Mouse (Mus musculus): ENCODE measurements around the gene Coq8b. TPM values are rescaled to one million over a fixed set of nuclear protein-coding genes. Genes with fewer than 3 reads are reported as not detected.

Gene Coq8b
- polyA plus RNA-seq, 1 experiment from 2014 or later: 15.5 TPM

- H3K9me3 ChIP-seq (ENCODE audit: control insufficient read depth, low read length): no peaks in the 10 kb centered on the region; the same call in 1 of the 2 replicates
- ATAC-seq (ENCODE audit: insufficient number of reproducible peaks, low FRiP score, low TSS enrichment, low read depth): no peak
- H3K27ac ChIP-seq (replicated peaks; ENCODE audit: low read depth, low read length): 0 out of 2 replicates have a peak overlapping the region, but pooled peaks have one; percentile 14
- no peaks in the 10 kb centered on the region for H3K27me3 ChIP-seq (ENCODE audit: control insufficient read depth, insufficient read depth, low read length)
- H3K4me1 ChIP-seq (ENCODE audit: control insufficient read depth, insufficient read depth, low read length): no peaks in the 10 kb centered on the region
- H3K36me3 ChIP-seq (ENCODE audit: control insufficient read depth, insufficient read depth, low read length): no peaks in the 10 kb centered on the region
- H3K4me2 ChIP-seq (ENCODE audit: low read depth, severe bottlenecking): no peak overlapping the region
- WGBS: 89% methylated on average over 16 of the region's 16 CpGs
- no peak overlapping the region for H3K9ac ChIP-seq (ENCODE audit: low read length)
- no peak for DNase-seq (ENCODE audit: low spot score)
- H3K4me3 ChIP-seq (ENCODE audit: low read depth, low read length): no peak overlapping the region
These were observed 65.3 kb downstream of the Coq8b start for GRCm38 (mm10) chr7:27298033-27298610.

DNA sequence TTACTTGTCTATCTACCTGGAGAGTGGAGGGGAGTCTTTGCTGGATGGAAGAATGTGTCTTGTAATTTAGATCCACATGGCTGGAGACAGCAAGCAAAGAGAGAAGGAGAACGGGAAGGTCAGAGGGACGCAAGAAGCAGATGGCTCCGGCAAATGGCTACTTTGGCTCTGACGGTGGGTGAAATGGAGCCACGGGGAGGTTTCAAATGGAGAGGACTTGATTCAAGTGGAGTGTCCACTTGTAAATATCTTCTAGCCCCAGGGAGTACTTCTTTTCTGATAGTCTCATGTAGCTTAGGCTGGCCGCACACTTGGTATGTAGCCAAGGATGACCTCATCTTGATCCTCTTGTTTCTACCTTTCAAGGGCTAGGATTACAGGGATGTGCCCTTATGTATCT lies 66.0 kb downstream of the Coq8b start:
- DNase-seq (ENCODE audit: low spot score): no peak
- no peak for ATAC-seq (ENCODE audit: insufficient number of reproducible peaks, low FRiP score, low TSS enrichment, low read depth)

DNA sequence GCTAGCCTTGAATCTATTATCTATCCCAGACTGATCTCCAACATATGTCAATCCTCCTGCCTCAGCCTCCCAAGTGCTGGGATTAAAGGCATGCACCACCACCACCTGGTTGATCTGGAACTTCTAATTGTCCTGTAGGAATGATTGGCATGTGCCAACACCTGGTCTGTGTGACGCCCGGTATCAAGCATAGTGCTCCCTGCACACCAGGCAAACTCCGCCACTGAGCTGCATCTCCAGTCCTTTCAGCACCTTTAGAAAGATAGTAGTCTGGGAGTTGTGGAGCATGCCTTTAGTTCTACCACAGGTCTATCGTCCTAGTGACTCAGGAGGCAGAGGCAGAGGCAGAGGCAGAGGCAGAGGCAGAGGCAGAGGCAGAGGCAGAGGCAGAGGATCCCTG lies 67.5 kb downstream of the Coq8b start:
- WGBS: 86% methylated on average over 4 of the region's 4 CpGs
- no peak overlapping the region for H3K9ac ChIP-seq (ENCODE audit: low read length)
- no peak for ATAC-seq (ENCODE audit: insufficient number of reproducible peaks, low FRiP score, low TSS enrichment, low read depth)
- no peak overlapping the region for H3K27ac ChIP-seq (replicated peaks; ENCODE audit: low read depth, low read length)
- no peak for DNase-seq (ENCODE audit: low spot score)
- no peaks in the 10 kb centered on the region for H3K27me3 ChIP-seq (ENCODE audit: control insufficient read depth, insufficient read depth, low read length)
- H3K36me3 ChIP-seq (ENCODE audit: control insufficient read depth, insufficient read depth, low read length): no peaks in the 10 kb centered on the region
- no peak overlapping the region for H3K4me3 ChIP-seq (ENCODE audit: low read depth, low read length)
- no peak overlapping the region for H3K4me2 ChIP-seq (ENCODE audit: low read depth, severe bottlenecking)
- no peaks in the 10 kb centered on the region for H3K9me3 ChIP-seq (ENCODE audit: control insufficient read depth, low read length)
- H3K4me1 ChIP-seq (ENCODE audit: control insufficient read depth, insufficient read depth, low read length): no peaks in the 10 kb centered on the region

More for the DNA sequence above, 66.0 kb downstream of the Coq8b start:
- no peaks in the 10 kb centered on the region for H3K36me3 ChIP-seq (ENCODE audit: control insufficient read depth, insufficient read depth, low read length)
- H3K4me3 ChIP-seq (ENCODE audit: low read depth, low read length): no peak overlapping the region
- WGBS: 91% methylated on average over 6 of the region's 6 CpGs
- H3K9me3 ChIP-seq (ENCODE audit: control insufficient read depth, low read length): no peaks in the 10 kb centered on the region; the same call in 1 of the 2 replicates
- no peak overlapping the region for H3K4me2 ChIP-seq (ENCODE audit: low read depth, severe bottlenecking)
- no peak overlapping the region for H3K9ac ChIP-seq (ENCODE audit: low read length)
- H3K27me3 ChIP-seq (ENCODE audit: control insufficient read depth, insufficient read depth, low read length): no peaks in the 10 kb centered on the region
- H3K4me1 ChIP-seq (ENCODE audit: control insufficient read depth, insufficient read depth, low read length): no peaks in the 10 kb centered on the region
- H3K27ac ChIP-seq (replicated peaks; ENCODE audit: low read depth, low read length): no peak overlapping the region

DNA sequence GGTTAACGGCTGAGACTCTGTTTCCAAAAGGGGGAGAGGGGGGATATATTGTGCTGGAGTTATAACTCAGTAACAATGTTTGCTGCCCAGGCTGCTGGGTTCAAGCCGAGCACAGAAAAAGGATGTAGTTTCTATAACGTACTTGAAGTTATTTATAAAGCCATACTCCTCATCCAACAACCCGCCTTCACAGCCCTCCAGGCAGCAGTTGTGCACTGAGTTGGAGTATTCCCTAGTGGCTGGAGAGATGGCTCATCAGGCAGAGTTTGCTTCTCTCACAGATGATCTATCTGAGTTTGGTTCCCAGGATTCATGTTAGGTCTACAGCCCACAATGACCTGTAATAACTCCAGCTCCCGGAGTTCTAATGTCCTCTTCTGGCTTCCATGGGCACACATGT lies 68.0 kb downstream of the Coq8b start:
- Histone ChIP-seq H3K4me3 (ENCODE audit: low read depth, low read length) (no peak overlapping the region), H3K27ac (replicated peaks; ENCODE audit: low read depth, low read length) (no peak overlapping the region), H3K36me3 (ENCODE audit: control insufficient read depth, insufficient read depth, low read length) (no peaks in the 10 kb centered on the region), H3K27me3 (ENCODE audit: control insufficient read depth, insufficient read depth, low read length) (no peaks in the 10 kb centered on the region), H3K4me2 (ENCODE audit: low read depth, severe bottlenecking) (no peak overlapping the region), H3K9ac (ENCODE audit: low read length) (no peak overlapping the region), H3K4me1 (ENCODE audit: control insufficient read depth, insufficient read depth, low read length) (no peaks in the 10 kb centered on the region), H3K9me3 (ENCODE audit: control insufficient read depth, low read length) (no peaks in the 10 kb centered on the region)
- 89% methylated on average over 5 of the region's 5 CpGs for WGBS
- DNase-seq (ENCODE audit: low spot score) (no peak), ATAC-seq (ENCODE audit: insufficient number of reproducible peaks, low FRiP score, low TSS enrichment, low read depth) (no peak)

DNA sequence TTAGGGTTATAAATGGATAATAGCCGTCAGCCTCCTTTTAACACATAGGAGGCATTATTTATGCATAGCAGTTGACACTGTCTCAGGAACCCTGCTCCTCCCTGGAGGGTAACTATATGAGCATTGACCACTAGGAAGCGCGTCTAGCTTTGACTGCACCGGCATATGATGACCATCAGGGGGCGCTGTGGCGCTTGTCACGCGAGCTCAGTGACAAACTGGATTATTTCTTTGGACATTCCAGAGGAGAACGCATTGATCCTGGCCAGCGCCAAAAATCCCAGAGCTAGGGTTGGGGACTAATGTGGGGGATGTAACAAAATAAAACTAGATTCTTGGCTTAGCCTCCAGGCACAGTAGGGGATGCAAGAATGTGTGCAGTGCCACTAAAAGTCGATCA lies 69.3 kb downstream of the Coq8b start:
- Histone ChIP-seq H3K4me2 (ENCODE audit: low read depth, severe bottlenecking) (no peak overlapping the region), H3K9me3 (ENCODE audit: control insufficient read depth, low read length) (no peaks in the 10 kb centered on the region), H3K9ac (ENCODE audit: low read length) (no peak overlapping the region), H3K27me3 (ENCODE audit: control insufficient read depth, insufficient read depth, low read length) (no peaks in the 10 kb centered on the region), H3K4me1 (ENCODE audit: control insufficient read depth, insufficient read depth, low read length) (no peaks in the 10 kb centered on the region), H3K4me3 (ENCODE audit: low read depth, low read length) (no peak overlapping the region), H3K36me3 (ENCODE audit: control insufficient read depth, insufficient read depth, low read length) (no peaks in the 10 kb centered on the region), H3K27ac (replicated peaks; ENCODE audit: low read depth, low read length) (no peak overlapping the region)
- ATAC-seq (ENCODE audit: insufficient number of reproducible peaks, low FRiP score, low TSS enrichment, low read depth): no peak
- 9% methylated on average over 11 of the region's 11 CpGs for WGBS
- peak; percentile 81 for DNase-seq (ENCODE audit: low spot score)

DNA sequence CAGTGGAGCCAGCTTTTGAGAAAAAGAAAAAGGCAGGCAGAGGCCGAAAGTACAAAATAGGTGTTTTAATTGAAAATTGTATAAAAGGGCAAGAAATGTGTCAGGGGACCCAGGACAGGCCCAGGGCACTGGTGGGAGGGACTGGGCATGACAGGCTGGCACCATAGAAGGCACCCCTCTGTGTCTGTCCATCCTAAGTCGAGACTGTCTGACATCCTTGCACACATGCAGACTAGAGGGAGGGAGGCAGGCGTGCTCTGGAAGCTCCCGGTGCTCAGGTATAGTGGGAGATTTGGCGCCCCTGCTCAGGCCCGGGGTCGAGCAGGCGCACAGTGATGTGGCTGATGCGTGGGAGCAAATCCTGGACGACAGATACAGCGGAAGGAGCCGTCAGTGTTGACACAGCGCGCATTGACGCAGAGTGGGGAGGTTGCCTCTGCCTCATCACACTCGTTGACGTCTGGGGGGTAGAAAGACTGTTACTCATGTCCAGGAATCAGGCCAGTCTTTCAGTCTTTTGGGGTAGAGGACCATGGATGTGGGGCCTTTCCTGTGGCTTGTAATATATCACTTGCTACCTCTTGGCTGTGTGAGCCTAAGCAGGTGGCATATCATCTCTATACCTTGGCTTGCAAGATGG lies 72.4 kb downstream of the Coq8b start:
- H3K9me3 ChIP-seq (ENCODE audit: control insufficient read depth, low read length): no peaks in the 10 kb centered on the region
- H3K27me3 ChIP-seq (ENCODE audit: control insufficient read depth, insufficient read depth, low read length): peaks cover 3% of the 10 kb centered on the region
- H3K9ac ChIP-seq (ENCODE audit: low read length): no peak overlapping the region
- DNase-seq (ENCODE audit: low spot score) (no peak), ATAC-seq (ENCODE audit: insufficient number of reproducible peaks, low FRiP score, low TSS enrichment, low read depth) (no peak)
- H3K27ac ChIP-seq (replicated peaks; ENCODE audit: low read depth, low read length): no peak overlapping the region
- no peak overlapping the region for H3K4me2 ChIP-seq (ENCODE audit: low read depth, severe bottlenecking)
- no peaks in the 10 kb centered on the region for H3K36me3 ChIP-seq (ENCODE audit: control insufficient read depth, insufficient read depth, low read length)
- H3K4me3 ChIP-seq (ENCODE audit: low read depth, low read length): no peak overlapping the region
- no peaks in the 10 kb centered on the region for H3K4me1 ChIP-seq (ENCODE audit: control insufficient read depth, insufficient read depth, low read length)
- WGBS: 82% methylated on average over 17 of the region's 17 CpGs

DNA sequence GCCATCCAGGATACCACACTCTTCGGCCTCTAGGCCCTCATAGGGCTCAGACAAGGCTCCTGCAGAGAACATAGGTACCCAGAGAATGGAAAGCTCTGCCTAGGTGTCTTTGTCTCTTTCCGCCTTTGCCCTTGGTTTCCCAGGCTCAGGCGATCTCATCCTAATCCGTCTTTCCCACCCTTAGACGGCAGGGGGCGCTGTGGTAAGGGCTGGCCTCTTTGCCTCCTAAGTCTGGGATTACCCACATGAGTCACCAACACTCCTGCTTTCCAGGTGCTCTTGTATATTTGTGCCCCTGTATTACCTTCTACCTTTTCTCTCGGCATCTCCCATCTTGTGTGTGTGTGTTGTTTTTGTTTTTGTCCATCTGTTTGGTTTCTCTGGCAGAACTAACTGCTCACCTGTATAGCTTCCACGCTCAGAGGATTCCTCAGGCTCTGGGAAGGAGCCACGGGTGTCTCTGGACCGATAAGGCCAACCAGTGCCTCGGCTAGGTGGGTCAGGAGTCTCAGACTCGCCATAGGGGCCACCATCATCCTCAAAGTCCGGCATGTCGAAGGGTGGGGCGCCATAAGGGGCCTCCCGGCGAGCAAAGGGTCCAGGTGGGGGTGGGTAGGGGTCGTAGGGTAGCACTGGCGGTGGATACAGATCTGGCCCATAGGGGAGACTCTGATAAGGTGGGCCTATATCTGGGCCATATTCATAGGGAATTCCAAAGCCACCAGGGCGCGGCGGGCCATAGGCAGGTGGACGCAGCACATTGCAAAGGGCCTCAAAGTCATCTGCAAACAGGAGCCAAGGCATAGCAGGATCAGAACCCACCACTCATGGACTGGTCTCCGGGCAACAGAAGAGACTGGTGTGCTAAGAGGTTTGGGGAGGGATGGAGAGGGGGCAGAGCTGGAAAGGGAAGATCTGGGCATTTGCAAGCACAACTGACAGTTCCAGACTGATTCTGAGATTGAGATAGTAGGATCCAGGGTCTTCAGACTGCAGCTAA lies 73.6 kb downstream of the Coq8b start:
- Histone ChIP-seq H3K4me1 (ENCODE audit: control insufficient read depth, insufficient read depth, low read length) (0 out of 2 replicates have a peak, but pooled peaks cover 2% of the 10 kb centered on the region), H3K9ac (ENCODE audit: low read length) (no peak overlapping the region), H3K27me3 (ENCODE audit: control insufficient read depth, insufficient read depth, low read length) (peaks cover 10% of the 10 kb centered on the region), H3K36me3 (ENCODE audit: control insufficient read depth, insufficient read depth, low read length) (no peaks in the 10 kb centered on the region), H3K4me3 (ENCODE audit: low read depth, low read length) (no peak overlapping the region), H3K9me3 (ENCODE audit: control insufficient read depth, low read length) (no peaks in the 10 kb centered on the region), H3K27ac (replicated peaks; ENCODE audit: low read depth, low read length) (no peak overlapping the region), H3K4me2 (ENCODE audit: low read depth, severe bottlenecking) (no peak overlapping the region)
- ATAC-seq (ENCODE audit: insufficient number of reproducible peaks, low FRiP score, low TSS enrichment, low read depth) (no peak), DNase-seq (ENCODE audit: low spot score) (peak; percentile 59)
- 75% methylated on average over 24 of the region's 24 CpGs for WGBS

GRCm38 (mm10) chr7:27307551-27307950 lies 74.7 kb downstream of the Coq8b start:
- H3K9me3 ChIP-seq (ENCODE audit: control insufficient read depth, low read length): no peaks in the 10 kb centered on the region
- no peak overlapping the region for H3K4me2 ChIP-seq (ENCODE audit: low read depth, severe bottlenecking)
- 58% methylated on average over 9 of the region's 9 CpGs for WGBS
- H3K27me3 ChIP-seq (ENCODE audit: control insufficient read depth, insufficient read depth, low read length): peaks cover 10% of the 10 kb centered on the region
- H3K4me1 ChIP-seq (ENCODE audit: control insufficient read depth, insufficient read depth, low read length): 0 out of 2 replicates have a peak, but pooled peaks cover 2% of the 10 kb centered on the region
- H3K36me3 ChIP-seq (ENCODE audit: control insufficient read depth, insufficient read depth, low read length): no peaks in the 10 kb centered on the region
- no peak overlapping the region for H3K9ac ChIP-seq (ENCODE audit: low read length)
- no peak for ATAC-seq (ENCODE audit: insufficient number of reproducible peaks, low FRiP score, low TSS enrichment, low read depth)
- H3K4me3 ChIP-seq (ENCODE audit: low read depth, low read length): no peak overlapping the region
- DNase-seq (ENCODE audit: low spot score): no peak
- H3K27ac ChIP-seq (replicated peaks; ENCODE audit: low read depth, low read length): no peak overlapping the region

All from limb, embryonic 11.5 days (tissue).